Mouse (Mus musculus) adrenal gland, adult (tissue): ENCODE results near the gene Fank1.
A peak's percentile ranks its signal among the peaks of the same experiment; 100 is the strongest.

Experiments
- DNase-seq, 2 experiments: peaks; one replicate each; pipeline ENCODE4 v3.0.0; 2022 to 2023; ENCODE audit warnings: low spot score in 1 of 2; ENCODE audit not compliant: inconsistent age in 2 of 2

Fank1 gene

GRCm38 (mm10) chr7:133888926-133889920, 112.6 kb downstream of the Fank1 start:
- DNase-seq, result peak; percentile 60 to 64

- no peak for DNase-seq
These were observed 113.3 kb downstream of the Fank1 start for GRCm38 (mm10) chr7:133889986-133890385.

- DNase-seq, result no peak
These were observed 114.6 kb downstream of the Fank1 start for GRCm38 (mm10) chr7:133891298-133891697.

GRCm38 (mm10) chr7:133891796-133892195, 115.1 kb downstream of the Fank1 start:
- peak; percentile 62 to 73 for DNase-seq

- no peak for DNase-seq
These were observed 122.7 kb downstream of the Fank1 start for GRCm38 (mm10) chr7:133899391-133899790.

- no peak for DNase-seq
These were observed 132.3 kb downstream of the Fank1 start for GRCm38 (mm10) chr7:133908966-133909365.

- DNase-seq, result peak; percentile 44 to 60
These were observed 133.2 kb downstream of the Fank1 start for GRCm38 (mm10) chr7:133909833-133910375.

- no peak for DNase-seq
These were observed 135.2 kb downstream of the Fank1 start for GRCm38 (mm10) chr7:133911881-133912280.

- DNase-seq, result no peak
These were observed 139.6 kb downstream of the Fank1 start for GRCm38 (mm10) chr7:133916230-133916629.

GRCm38 (mm10) chr7:133919306-133919705, 142.6 kb downstream of the Fank1 start:
- DNase-seq, result no peak

GRCm38 (mm10) chr7:133919918-133920317, 143.3 kb downstream of the Fank1 start:
- DNase-seq, result no peak

- DNase-seq, result no peak
These were observed 144.1 kb downstream of the Fank1 start for GRCm38 (mm10) chr7:133920724-133921123.

- DNase-seq, result no peak
These were observed 144.6 kb downstream of the Fank1 start for GRCm38 (mm10) chr7:133921291-133921690.

- DNase-seq, result no peak
These were observed 147.3 kb downstream of the Fank1 start for GRCm38 (mm10) chr7:133923994-133924393.

GRCm38 (mm10) chr7:133925771-133926170, 149.1 kb downstream of the Fank1 start:
- no peak for DNase-seq

- peak; percentile 44 to 62 for DNase-seq
These were observed 152.3 kb downstream of the Fank1 start for GRCm38 (mm10) chr7:133928981-133929380.
